Mouse (Mus musculus) C2C12 (cell line): ENCODE data around the gene Espn. TPM values are rescaled to one million over a fixed set of nuclear protein-coding genes. Genes with fewer than 3 reads are reported as not detected.

Source experiments
- H3K27me3 ChIP-seq: one replicate; pipeline ENCODE4 v1.6.1; 2011; ENCODE audit not compliant: control insufficient read depth, insufficient read depth, insufficient read length
- H3K36me3 ChIP-seq: one replicate; pipeline ENCODE4 v1.6.1; 2011; ENCODE audit not compliant: control insufficient read depth, insufficient read depth
- H3K4me3 ChIP-seq: one replicate; pipeline ENCODE4 v1.5.1; 2011; ENCODE audit warnings: mild to moderate bottlenecking, control low read depth; ENCODE audit not compliant: poor library complexity, insufficient read depth, severe bottlenecking
- H3K79me2 ChIP-seq: one replicate; pipeline ENCODE4 v1.6.1; 2011; ENCODE audit not compliant: control insufficient read depth, insufficient read depth
- H3K79me3 ChIP-seq: one replicate; pipeline ENCODE4 v1.6.1; 2011; ENCODE audit warnings: low read depth, control low read depth
- H3ac ChIP-seq: one replicate; pipeline ENCODE3; 2011; ENCODE audit warnings: low read depth; ENCODE audit not compliant: control insufficient read depth, insufficient read length
- CEBPB ChIP-seq: IDR thresholded peaks from one replicate; pipeline ENCODE4 v1.6.1; 2011; ENCODE audit warnings: low read depth, mild to moderate bottlenecking, control low read depth, moderate library complexity
- CTCF ChIP-seq: IDR thresholded peaks from one replicate; pipeline ENCODE4 v1.5.1; 2011; ENCODE audit not compliant: control insufficient read depth, insufficient read depth, insufficient read length
- FOSL1 ChIP-seq: IDR thresholded peaks from one replicate; pipeline ENCODE4 v1.8.0; 2011; ENCODE audit warnings: mild to moderate bottlenecking, low read length; ENCODE audit not compliant: poor library complexity, insufficient read depth, severe bottlenecking
- MAX ChIP-seq: IDR thresholded peaks from one replicate; pipeline ENCODE4 v1.6.1; 2011; ENCODE audit warnings: mild to moderate bottlenecking, control low read depth
- MYOD1 ChIP-seq: IDR thresholded peaks from one replicate; pipeline ENCODE4 v1.6.1; 2011; ENCODE audit warnings: low read depth; ENCODE audit not compliant: control insufficient read depth, insufficient read length
- MYOG ChIP-seq: IDR thresholded peaks from one replicate; pipeline ENCODE4 v1.6.1; 2011; ENCODE audit not compliant: control insufficient read depth, insufficient read length; ENCODE audit errors: extremely low read depth
- USF1 ChIP-seq: IDR thresholded peaks from one replicate; pipeline ENCODE4 v1.6.1; 2011; ENCODE audit warnings: low read depth, mild to moderate bottlenecking, control low read depth, moderate library complexity
- polyA plus RNA-seq: library from polyadenylated mRNA; unstranded; fragments of >200 nt; fragmentation: generic; extraction: Trizol; gene quantifications from one replicate; pipeline ENCODE4 v1.2.1, GENCODE M21; 2012; ENCODE audit warnings: missing spikeins

The Espn gene
- polyA plus RNA-seq, 1 experiment = 0.97 TPM

GRCm38 (mm10) chr4:152182205-152182604, 30.0 kb upstream of the Espn start:
- TF ChIP-seq FOSL1 (no peak), USF1 (no peak), MYOG (no peak), MYOD1 (no peak), CEBPB (no peak), MAX (no peak), CTCF (no peak)
- peaks cover 81% of the 10 kb centered on the region for H3K79me2 ChIP-seq
- H3ac ChIP-seq = no peak overlapping the region
- no peak overlapping the region for H3K4me3 ChIP-seq
- no peaks in the 10 kb centered on the region for H3K27me3 ChIP-seq
- peaks cover 58% of the 10 kb centered on the region for H3K79me3 ChIP-seq
- H3K36me3 ChIP-seq = peaks cover 37% of the 10 kb centered on the region

- peaks cover 56% of the 10 kb centered on the region for H3K79me3 ChIP-seq
- no peaks in the 10 kb centered on the region for H3K27me3 ChIP-seq
- no peak overlapping the region for H3K4me3 ChIP-seq
- peaks cover 69% of the 10 kb centered on the region for H3K79me2 ChIP-seq
- H3K36me3 ChIP-seq = peaks cover 37% of the 10 kb centered on the region
- TF ChIP-seq CTCF (no peak), FOSL1 (no peak), MYOG (no peak), CEBPB (no peak)
- H3ac ChIP-seq = no peak overlapping the region
These were observed 27.9 kb upstream of the Espn start for GRCm38 (mm10) chr4:152179946-152180660.

GRCm38 (mm10) chr4:152178916-152179705, 26.9 kb upstream of the Espn start:
- no peaks in the 10 kb centered on the region for H3K27me3 ChIP-seq
- peak overlapping the region; percentile 97 for H3ac ChIP-seq
- H3K36me3 ChIP-seq = peaks cover 33% of the 10 kb centered on the region
- peak overlapping the region; percentile 89 for H3K4me3 ChIP-seq
- H3K79me2 ChIP-seq = peaks cover 61% of the 10 kb centered on the region
- TF ChIP-seq FOSL1 = no peak
- no peak for TF ChIP-seq MYOG
- no peak for TF ChIP-seq MAX
- TF ChIP-seq CEBPB = no peak
- no peak for TF ChIP-seq USF1
- TF ChIP-seq CTCF = no peak
- no peak for TF ChIP-seq MYOD1
- H3K79me3 ChIP-seq = peaks cover 56% of the 10 kb centered on the region

- peaks cover 28% of the 10 kb centered on the region for H3K36me3 ChIP-seq
- H3K79me3 ChIP-seq = peaks cover 49% of the 10 kb centered on the region
- no peaks in the 10 kb centered on the region for H3K27me3 ChIP-seq
- peak overlapping the region; percentile 97 for H3ac ChIP-seq
- H3K4me3 ChIP-seq = peak overlapping the region; percentile 89
- peaks cover 54% of the 10 kb centered on the region for H3K79me2 ChIP-seq
- TF ChIP-seq FOSL1 (no peak), MYOD1 (no peak), MAX (no peak), CEBPB (no peak), CTCF (no peak), MYOG (no peak), USF1 (no peak)
These were observed 26.2 kb upstream of the Espn start for GRCm38 (mm10) chr4:152178344-152178864.

GRCm38 (mm10) chr4:152177537-152178343, 25.6 kb upstream of the Espn start, which contains the start of gene Acot7:
Gene Acot7, plus strand, starts transcription at chr4:152178134.
- Histone ChIP-seq H3K4me3 (peak within 1 kb of the TSS; percentile 89), H3ac (peak within 1 kb of the TSS; percentile 97), H3K79me2 (peaks cover 47% of the 10 kb centered on the region), H3K79me3 (peaks cover 45% of the 10 kb centered on the region), H3K27me3 (no peaks in the 10 kb centered on the region), H3K36me3 (peaks cover 23% of the 10 kb centered on the region)
- peak; percentile 50 for TF ChIP-seq MYOD1
- no peak for TF ChIP-seq USF1
